Comparison of ENCODE assay signal across 17 mouse cellular contexts in genomic region chr12:81857978-81858569, GRCm38 (mm10). TPM values are rescaled to one million over a fixed set of nuclear protein-coding genes. Genes with fewer than 3 reads are reported as not detected.
DNase-seq lines count a peak whose midpoint lies in the region; ATAC-seq lines count a peak whose summit lies in the region.
"Had no signal": no experiment of that assay in that cellular context is flagged by ENCODE, and none has a peak within 500 bp of the region (broad histone marks: within the 10 kb centered on the region; RNA-seq: fewer than 3 reads in every experiment).

No protein-coding gene starts in this region.

- peaks cover 29% of the 10 kb centered on the region for H3K4me1 ChIP-seq in forebrain, embryonic 16.5 days (replicated peaks; ENCODE audit: control insufficient read depth, insufficient read depth, low read length)
- H3K4me1 ChIP-seq in forebrain, embryonic 13.5 days: peaks cover 38% of the 10 kb centered on the region
- H3K4me1 ChIP-seq in embryonic facial prominence, embryonic 15.5 days: peaks cover 58% of the 10 kb centered on the region

- H3K4me3 ChIP-seq in forebrain, embryonic 16.5 days (replicated peaks; ENCODE audit: low read length): no peak overlapping the region
- no peak overlapping the region for H3K4me3 ChIP-seq in forebrain, embryonic 13.5 days
- H3K4me3 ChIP-seq in embryonic facial prominence, embryonic 15.5 days (replicated peaks): no peak overlapping the region
- H3K4me3 ChIP-seq: heart, embryonic 15.5 days had no signal

- H3K4me2 ChIP-seq in forebrain, embryonic 16.5 days (ENCODE audit: low read length): no peak overlapping the region
- no peak overlapping the region for H3K4me2 ChIP-seq in forebrain, embryonic 13.5 days
- H3K4me2 ChIP-seq in embryonic facial prominence, embryonic 15.5 days (replicated peaks): no peak overlapping the region
- H3K4me2 ChIP-seq: heart, embryonic 15.5 days had no signal

- H3K9me3 ChIP-seq in forebrain, embryonic 16.5 days (ENCODE audit: control insufficient read depth, low read length): no peaks in the 10 kb centered on the region
- H3K9me3 ChIP-seq in forebrain, embryonic 13.5 days (replicated peaks): no peaks in the 10 kb centered on the region
- no peaks in the 10 kb centered on the region for H3K9me3 ChIP-seq in embryonic facial prominence, embryonic 15.5 days (replicated peaks)
- H3K9me3 ChIP-seq: heart, embryonic 15.5 days had no signal

- ATAC-seq in forebrain, embryonic 16.5 days: no peak
- ATAC-seq in forebrain, embryonic 13.5 days: no peak
- no peak for ATAC-seq in embryonic facial prominence, embryonic 15.5 days (ENCODE audit: insufficient number of reproducible peaks, low FRiP score, low TSS enrichment, low read depth)
- ATAC-seq: forebrain, embryonic 14.5 days; hindbrain, embryonic 16.5 days had no signal

- H3K36me3 ChIP-seq in forebrain, embryonic 16.5 days (ENCODE audit: control insufficient read depth, insufficient read depth): no peaks in the 10 kb centered on the region
- no peaks in the 10 kb centered on the region for H3K36me3 ChIP-seq in forebrain, embryonic 13.5 days (ENCODE audit: poor library complexity, severe bottlenecking)
- no peaks in the 10 kb centered on the region for H3K36me3 ChIP-seq in embryonic facial prominence, embryonic 15.5 days
- H3K36me3 ChIP-seq: heart, embryonic 15.5 days had no signal

- WGBS in forebrain, embryonic 16.5 days: 49% methylated on average over 8 of the region's 8 CpGs
- WGBS in forebrain, embryonic 13.5 days: 56% methylated on average over 8 of the region's 8 CpGs
- WGBS in embryonic facial prominence, embryonic 15.5 days: 32% methylated on average over 8 of the region's 8 CpGs

- peak overlapping the region; percentile 36; the same call in 1 of the 2 replicates for H3K27ac ChIP-seq in forebrain, embryonic 16.5 days (ENCODE audit: low read length)
- H3K27ac ChIP-seq in forebrain, embryonic 13.5 days: no peak overlapping the region
- H3K27ac ChIP-seq in embryonic facial prominence, embryonic 15.5 days (replicated peaks): peak overlapping the region; percentile 69
- H3K27ac ChIP-seq: heart, embryonic 15.5 days; kidney, postnatal 0 days; liver, embryonic 14.5 days had no signal

- H3K27me3 ChIP-seq in forebrain, embryonic 16.5 days (replicated peaks; ENCODE audit: control insufficient read depth, insufficient read depth, low read length): no peaks in the 10 kb centered on the region
- H3K27me3 ChIP-seq in forebrain, embryonic 13.5 days: 0 out of 2 replicates have a peak, but pooled peaks cover 3% of the 10 kb centered on the region
- no peaks in the 10 kb centered on the region for H3K27me3 ChIP-seq in embryonic facial prominence, embryonic 15.5 days
- H3K27me3 ChIP-seq: heart, embryonic 15.5 days had no signal

- H3K9ac ChIP-seq in forebrain, embryonic 16.5 days (replicated peaks; ENCODE audit: low read depth, low read length): no peak overlapping the region
- no peak overlapping the region for H3K9ac ChIP-seq in forebrain, embryonic 13.5 days
- no peak overlapping the region for H3K9ac ChIP-seq in embryonic facial prominence, embryonic 15.5 days
- H3K9ac ChIP-seq: heart, embryonic 15.5 days; liver, embryonic 14.5 days had no signal

- peak; percentile 13 for DNase-seq in kidney, adult 9 months
- DNase-seq in kidney, postnatal 14 days: no peak
- DNase-seq in lung, postnatal 36 days: peak; percentile 76
- no peak for DNase-seq in frontal cortex, postnatal 14 days (ENCODE audit: low spot score in 2 of 2)
- no peak for DNase-seq in adrenal gland, postnatal 4 days (ENCODE audit: low spot score in 2 of 2)
- DNase-seq: cerebellum, adult 2 months; gastrocnemius, postnatal 14 days; right cerebral cortex, adult 18-20 months; thymus, postnatal 4 days had no signal

RNA-seq across cellular contexts. Expression of gene Pcnx, which starts 1.7 kb away (rescaled TPM):
- 15.7 and 16.4 TPM in 2 replicates for polyA plus RNA-seq in forebrain, embryonic 16.5 days (2015; fragmentation: Nextera tagmentation; extraction: Ambion mirVana)
- 8.6 and 14.1 TPM in 2 replicates for polyA plus RNA-seq in forebrain, embryonic 13.5 days (2015; fragmentation: Nextera tagmentation; extraction: Ambion mirVana)
- polyA plus RNA-seq in embryonic facial prominence, embryonic 15.5 days (2015; fragmentation: Nextera tagmentation; extraction: Ambion mirVana): 11.0 and 12.4 TPM in 2 replicates
- total RNA-seq in adrenal gland, postnatal 4 days (2021): 10 to 100 TPM; 64.8 to 68.2 TPM

Comparison
In these comparisons a context has a peak if more than half of its experiments do, and no peak if none do; other contexts are left out.
1. DNase-seq: peak in kidney, adult 9 months (single experiment) and lung, postnatal 36 days (single experiment); none in kidney, postnatal 14 days (single experiment), frontal cortex, postnatal 14 days (0 of 2) and adrenal gland, postnatal 4 days (0 of 2).